10 mouse cellular contexts compared by ENCODE assay signal in the genomic region with DNA sequence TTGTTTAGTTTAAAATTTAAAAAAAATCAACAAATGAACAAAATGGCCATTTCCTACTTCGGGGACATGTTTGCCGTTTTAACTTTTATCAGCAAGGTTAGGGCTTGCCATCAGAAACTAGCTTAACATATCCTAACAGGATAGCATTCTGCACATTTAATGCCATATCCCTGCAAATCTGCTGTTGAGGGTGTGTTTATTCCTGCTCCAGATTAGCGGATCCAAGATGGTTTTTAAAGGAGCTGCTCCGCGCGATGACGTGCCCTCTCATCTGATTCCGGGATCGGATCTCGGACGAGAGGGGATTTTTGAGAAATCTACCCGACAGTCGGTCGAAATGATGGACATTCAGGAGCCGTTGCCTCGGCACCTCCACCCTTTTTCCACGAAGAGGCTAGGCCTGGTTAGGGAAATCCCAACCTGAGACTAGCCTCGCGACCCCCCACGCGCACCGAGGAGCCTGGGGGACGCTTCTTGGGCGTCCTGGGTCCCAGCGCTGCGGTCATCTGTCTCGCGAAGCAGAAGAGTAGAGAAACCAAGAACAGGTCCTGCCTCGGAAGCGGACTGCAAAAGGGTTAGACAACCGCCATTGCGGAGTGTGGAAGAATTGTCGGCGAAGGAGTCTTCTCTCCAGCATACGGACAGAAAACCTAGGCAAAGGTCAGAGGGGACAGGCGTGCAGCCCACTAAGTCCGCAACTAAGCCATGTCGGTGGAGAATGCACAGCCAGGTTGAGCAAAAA. TPM values are rescaled to one million over a fixed set of nuclear protein-coding genes. Genes with fewer than 3 reads are reported as not detected.
A peak's percentile ranks its signal among the peaks of the same experiment; 100 is the strongest.
DNase-seq lines count a peak whose midpoint lies in the region; ATAC-seq and TF ChIP-seq lines count a peak whose summit lies in the region.
"Had no signal": no experiment of that assay in that cellular context is flagged by ENCODE, and none has a peak within 500 bp of the region (broad histone marks: within the 10 kb centered on the region; RNA-seq: fewer than 3 reads in every experiment).

No protein-coding gene starts in this region.

- H3K27me3 ChIP-seq in lung, embryonic 14.5 days (ENCODE audit: insufficient read depth, low read length), result peaks cover 92% of the 10 kb centered on the region
- H3K27me3 ChIP-seq in embryonic facial prominence, embryonic 15.5 days, result peaks cover 94% of the 10 kb centered on the region
- H3K27me3 ChIP-seq in intestine, postnatal 0 days (replicated peaks; ENCODE audit: control insufficient read depth, insufficient read depth, low read length), result peaks cover 95% of the 10 kb centered on the region

- DNase-seq in lung, embryonic 14.5 days, result no peak
- no peak for DNase-seq in lung, postnatal 10 days
- no peak for DNase-seq in cerebellum, adult 11-12 months
- no peak for DNase-seq in adrenal gland, adult 2 months
- no peak for DNase-seq in adrenal gland, adult (ENCODE audit: inconsistent age in 2 of 2, low spot score in 1 of 2)
- DNase-seq: lung, postnatal 14 days had no signal

- H3K27ac ChIP-seq in lung, embryonic 14.5 days (ENCODE audit: low read depth), result no peak overlapping the region
- no peak overlapping the region for H3K27ac ChIP-seq in embryonic facial prominence, embryonic 15.5 days (replicated peaks)
- no peak overlapping the region for H3K27ac ChIP-seq in intestine, postnatal 0 days (ENCODE audit: low read depth, low read length)
- peak overlapping the region; percentile 98 for H3K27ac ChIP-seq in olfactory bulb, adult 2 months (ENCODE audit: insufficient read depth, low read depth, low read length)

- no peak for TF ChIP-seq POLR2A in olfactory bulb, adult 2 months (IDR thresholded peaks at IDR 0.05; ENCODE audit: insufficient read depth, low read depth, low read length)

- WGBS in lung, embryonic 14.5 days, result 2% methylated on average over 38 of the region's 38 CpGs
- 2% methylated on average over 38 of the region's 38 CpGs for WGBS in embryonic facial prominence, embryonic 15.5 days
- WGBS in intestine, postnatal 0 days, result 3% methylated on average over 38 of the region's 38 CpGs
- 6% methylated on average over 38 of the region's 38 CpGs for WGBS in olfactory bulb, adult 2 months

- ATAC-seq in lung, embryonic 14.5 days (ENCODE audit: insufficient read depth), result no peak
- ATAC-seq in embryonic facial prominence, embryonic 15.5 days (ENCODE audit: insufficient number of reproducible peaks, low FRiP score, low TSS enrichment, low read depth), result no peak
- no peak for ATAC-seq in intestine, postnatal 0 days

- H3K4me3 ChIP-seq in lung, embryonic 14.5 days (ENCODE audit: low read depth, low read length), result peak overlapping the region; percentile 15; the same call in 1 of the 2 replicates
- peak overlapping the region; percentile 32 for H3K4me3 ChIP-seq in embryonic facial prominence, embryonic 15.5 days (replicated peaks)
- H3K4me3 ChIP-seq in intestine, postnatal 0 days (ENCODE audit: low read depth, low read length), result no peak overlapping the region; the same call in 1 of the 2 replicates
- peak overlapping the region; percentile 46 for H3K4me3 ChIP-seq in olfactory bulb, adult 2 months (ENCODE audit: insufficient read depth, low read depth, low read length)

- TF ChIP-seq CTCF in lung, embryonic 14.5 days (IDR thresholded peaks at IDR 0.05; ENCODE audit: low read depth), result no peak
- no peak for TF ChIP-seq CTCF in intestine, postnatal 0 days (IDR thresholded peaks at IDR 0.05; ENCODE audit: low read depth)
- TF ChIP-seq CTCF in olfactory bulb, adult 2 months (IDR thresholded peaks at IDR 0.05; ENCODE audit: insufficient read depth, low read depth, low read length), result no peak

- peak overlapping the region; percentile 47 for H3K4me2 ChIP-seq in lung, embryonic 14.5 days
- H3K4me2 ChIP-seq in embryonic facial prominence, embryonic 15.5 days (replicated peaks), result peak overlapping the region; percentile 41
- peak overlapping the region; percentile 35; the same call in 1 of the 2 replicates for H3K4me2 ChIP-seq in intestine, postnatal 0 days (replicated peaks; ENCODE audit: low read depth)

- H3K4me1 ChIP-seq in lung, embryonic 14.5 days (ENCODE audit: insufficient read depth), result no peaks in the 10 kb centered on the region
- peaks cover 22% of the 10 kb centered on the region for H3K4me1 ChIP-seq in embryonic facial prominence, embryonic 15.5 days
- no peaks in the 10 kb centered on the region for H3K4me1 ChIP-seq in intestine, postnatal 0 days (replicated peaks; ENCODE audit: control insufficient read depth, insufficient read depth, low read length)
- peaks cover 29% of the 10 kb centered on the region for H3K4me1 ChIP-seq in olfactory bulb, adult 2 months (ENCODE audit: control insufficient read depth, insufficient read depth, low read length)

- no peaks in the 10 kb centered on the region for H3K36me3 ChIP-seq in lung, embryonic 14.5 days (ENCODE audit: insufficient read depth)
- H3K36me3 ChIP-seq in embryonic facial prominence, embryonic 15.5 days, result no peaks in the 10 kb centered on the region
- H3K36me3 ChIP-seq in intestine, postnatal 0 days (ENCODE audit: control insufficient read depth, insufficient read depth), result no peaks in the 10 kb centered on the region

- H3K9me3 ChIP-seq in lung, embryonic 14.5 days (ENCODE audit: low read depth, low read length), result no peaks in the 10 kb centered on the region
- H3K9me3 ChIP-seq in embryonic facial prominence, embryonic 15.5 days (replicated peaks), result no peaks in the 10 kb centered on the region
- H3K9me3 ChIP-seq in intestine, postnatal 0 days (ENCODE audit: control insufficient read depth), result no peaks in the 10 kb centered on the region

- H3K9ac ChIP-seq in lung, embryonic 14.5 days, result no peak overlapping the region
- no peak overlapping the region for H3K9ac ChIP-seq in embryonic facial prominence, embryonic 15.5 days
- H3K9ac ChIP-seq in intestine, postnatal 0 days (ENCODE audit: low read depth, low read length), result no peak overlapping the region

RNA-seq across cellular contexts. Expression of gene Sox2, which starts 8.3 kb away (rescaled TPM):
- 4.0 and 5.0 TPM in 2 replicates for polyA plus RNA-seq in lung, embryonic 14.5 days (2014; fragmentation: Nextera tagmentation; extraction: Ambion mirVana)
- 6.5 and 7.4 TPM in 2 replicates for polyA plus RNA-seq in embryonic facial prominence, embryonic 15.5 days (2015; fragmentation: Nextera tagmentation; extraction: Ambion mirVana)
- 0.25 and 0.33 TPM in 2 replicates for polyA plus RNA-seq in intestine, postnatal 0 days (2015; fragmentation: Nextera tagmentation; extraction: Ambion mirVana)
- polyA plus RNA-seq in olfactory bulb, adult 2 months (2012; ENCODE audit: insufficient read depth, insufficient read length, low replicate concordance, missing spikeins), result not detected in 2 replicates
- under 1 TPM; 0.14 to 0.28 TPM for total RNA-seq in adrenal gland, adult 2 months (2021)
- polyA plus RNA-seq in adrenal gland, adult 2 months (2012; rRNA removed), result 0.42 and 0.44 TPM in 2 replicates
- total RNA-seq: hematopoietic stem cell, adult 5-6 weeks had no signal
